Mouse (Mus musculus): Measurements from ENCODE around the gene Gm42417.

Gm42417 gene

DNA sequence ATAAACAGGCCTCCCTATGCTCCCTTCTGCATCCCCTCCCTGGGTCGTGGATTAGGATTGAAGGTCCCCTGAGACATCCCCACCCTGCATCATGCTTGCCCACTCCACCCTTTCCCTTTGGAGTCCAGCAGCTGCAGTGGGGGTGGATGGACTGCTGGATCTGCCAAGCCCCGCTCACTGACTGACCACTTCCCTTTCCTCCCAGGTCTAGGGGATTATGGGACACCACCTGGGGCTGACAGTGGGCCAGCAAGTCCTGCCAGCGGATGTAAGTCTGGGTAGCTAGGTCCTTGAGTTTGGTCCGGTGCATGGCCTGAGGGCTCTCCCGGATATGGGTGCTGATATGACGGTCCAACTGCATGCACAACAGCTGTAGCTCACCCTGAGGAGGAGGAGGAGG lies 24.9 kb upstream of the Gm42417 start:
- DNase-seq (ENCODE audit: low spot score in 2 of 2), result no peak

DNA sequence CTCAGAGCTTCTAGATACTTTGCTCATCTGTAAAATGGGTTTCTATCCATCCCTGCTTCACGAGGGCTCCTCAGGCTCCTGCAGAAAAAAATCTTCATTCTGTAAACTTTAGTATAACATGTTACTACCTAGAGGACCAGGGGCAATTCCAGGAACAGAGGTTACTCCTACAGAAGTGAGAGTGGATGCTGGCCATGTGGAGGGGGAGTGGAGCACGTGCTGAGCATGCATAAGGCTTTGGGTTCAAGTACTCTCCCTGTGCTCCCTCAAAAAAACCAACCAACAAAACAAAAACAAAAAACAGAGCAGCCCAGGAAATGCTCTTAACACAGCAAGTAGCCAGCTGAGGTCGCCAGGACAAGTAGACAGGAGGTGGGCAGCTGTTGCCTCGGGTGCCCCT lies 24.4 kb upstream of the Gm42417 start:
- DNase-seq (ENCODE audit: low spot score in 2 of 2), result no peak

DNA sequence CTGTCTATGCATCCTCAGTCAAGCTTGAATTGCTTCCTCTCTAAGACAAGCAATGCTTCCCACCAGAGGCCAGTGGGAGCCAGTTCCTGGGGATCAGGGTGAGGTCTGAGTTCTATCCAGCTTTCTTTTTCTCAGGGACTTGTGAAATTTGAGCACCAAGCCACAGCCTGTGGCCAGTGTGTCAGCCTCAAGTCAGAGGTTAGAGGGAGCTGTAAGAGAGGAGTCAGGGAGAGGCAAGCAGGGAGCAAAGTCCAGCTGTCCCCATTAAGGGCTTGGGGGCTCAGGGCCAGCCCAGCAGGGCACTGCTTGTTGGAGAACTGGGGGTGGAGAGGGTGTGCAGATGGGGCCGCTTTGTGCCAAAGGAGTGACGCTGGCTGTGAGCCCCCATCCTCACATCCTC lies 24.0 kb upstream of the Gm42417 start:
- no peak for DNase-seq (ENCODE audit: low spot score in 2 of 2)

DNA sequence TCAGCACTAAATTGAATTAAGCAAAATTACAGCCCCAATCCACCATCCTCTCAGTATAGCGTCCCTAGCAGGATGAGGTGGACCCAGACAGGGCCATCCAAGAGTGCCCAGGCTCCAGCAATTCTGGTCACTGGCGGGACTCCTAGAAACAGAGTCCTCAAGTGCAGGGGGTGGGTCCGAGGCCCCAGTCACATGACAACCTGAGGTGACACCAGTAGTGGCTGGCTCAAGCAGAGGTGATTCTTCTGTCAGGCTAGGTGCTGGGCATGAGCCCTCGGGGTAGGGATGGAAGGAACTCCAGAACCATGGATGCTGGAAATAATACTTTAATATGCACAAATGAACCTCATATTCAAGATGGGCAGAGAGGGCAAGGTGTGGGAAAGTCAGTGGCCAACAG lies 23.2 kb upstream of the Gm42417 start:
- no peak for DNase-seq (ENCODE audit: low spot score in 2 of 2)

DNA sequence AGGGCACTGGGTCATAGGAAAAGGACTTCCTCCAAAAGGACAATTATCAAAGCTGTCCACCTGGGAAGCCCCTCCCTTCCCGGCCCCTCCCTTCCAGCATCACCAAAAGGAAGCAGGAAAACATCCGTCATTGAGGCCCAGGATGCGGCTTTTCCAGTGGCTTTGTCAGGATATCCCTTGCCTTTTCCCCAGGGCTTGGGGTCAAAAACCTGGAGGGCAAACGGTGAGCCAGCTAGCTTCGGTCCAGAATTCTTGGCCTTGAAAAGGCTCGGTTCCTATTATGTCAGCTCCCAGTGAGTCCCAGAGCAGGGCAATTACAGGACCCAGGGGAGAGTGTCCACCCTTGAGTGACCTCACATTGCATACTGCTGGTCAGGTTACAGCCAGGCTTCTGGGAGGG lies 21.7 kb upstream of the Gm42417 start:
- no peak for DNase-seq (ENCODE audit: low spot score in 2 of 2)

DNA sequence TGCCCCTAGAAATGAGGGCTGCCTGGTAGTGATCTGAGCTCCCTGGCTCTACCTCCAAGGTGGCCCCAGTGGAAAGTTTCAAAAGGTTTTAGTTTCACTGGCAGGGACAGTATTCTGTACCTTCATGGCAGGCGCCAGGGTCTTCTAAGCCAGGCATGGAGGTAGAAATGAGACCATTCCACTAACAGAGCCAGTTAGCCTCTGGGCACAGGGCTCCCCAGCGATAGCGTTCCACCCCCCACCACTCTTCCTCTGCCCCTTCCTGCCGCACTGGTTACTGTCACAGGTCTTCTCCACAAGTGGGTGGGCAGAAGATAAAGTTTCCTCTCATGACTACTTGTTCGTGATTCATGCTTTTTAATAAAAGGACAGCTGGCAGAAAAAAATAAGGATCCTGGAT lies 20.7 kb upstream of the Gm42417 start:
- no peak for DNase-seq (ENCODE audit: low spot score in 2 of 2)

DNA sequence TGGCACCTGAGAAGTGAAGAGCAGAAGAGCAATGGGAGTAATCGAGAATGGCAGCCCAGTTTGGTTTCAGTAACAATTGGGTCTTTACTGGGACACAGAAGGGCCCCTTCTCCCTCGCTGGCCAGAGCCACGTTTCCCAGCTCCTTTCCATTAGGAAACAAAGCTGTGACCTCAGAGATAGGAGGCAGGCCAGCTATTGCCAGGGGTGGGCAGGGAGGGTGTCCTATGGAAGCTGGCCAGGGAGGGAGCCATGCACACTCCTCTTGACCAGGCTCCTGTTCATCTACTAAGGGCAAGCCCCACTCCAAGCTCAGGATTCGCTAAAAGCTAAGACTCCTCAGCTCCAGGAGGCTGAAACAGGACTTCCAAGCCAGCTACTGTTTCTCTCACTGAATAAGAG lies 20.0 kb upstream of the Gm42417 start:
- no peak for DNase-seq (ENCODE audit: low spot score in 2 of 2)

DNA sequence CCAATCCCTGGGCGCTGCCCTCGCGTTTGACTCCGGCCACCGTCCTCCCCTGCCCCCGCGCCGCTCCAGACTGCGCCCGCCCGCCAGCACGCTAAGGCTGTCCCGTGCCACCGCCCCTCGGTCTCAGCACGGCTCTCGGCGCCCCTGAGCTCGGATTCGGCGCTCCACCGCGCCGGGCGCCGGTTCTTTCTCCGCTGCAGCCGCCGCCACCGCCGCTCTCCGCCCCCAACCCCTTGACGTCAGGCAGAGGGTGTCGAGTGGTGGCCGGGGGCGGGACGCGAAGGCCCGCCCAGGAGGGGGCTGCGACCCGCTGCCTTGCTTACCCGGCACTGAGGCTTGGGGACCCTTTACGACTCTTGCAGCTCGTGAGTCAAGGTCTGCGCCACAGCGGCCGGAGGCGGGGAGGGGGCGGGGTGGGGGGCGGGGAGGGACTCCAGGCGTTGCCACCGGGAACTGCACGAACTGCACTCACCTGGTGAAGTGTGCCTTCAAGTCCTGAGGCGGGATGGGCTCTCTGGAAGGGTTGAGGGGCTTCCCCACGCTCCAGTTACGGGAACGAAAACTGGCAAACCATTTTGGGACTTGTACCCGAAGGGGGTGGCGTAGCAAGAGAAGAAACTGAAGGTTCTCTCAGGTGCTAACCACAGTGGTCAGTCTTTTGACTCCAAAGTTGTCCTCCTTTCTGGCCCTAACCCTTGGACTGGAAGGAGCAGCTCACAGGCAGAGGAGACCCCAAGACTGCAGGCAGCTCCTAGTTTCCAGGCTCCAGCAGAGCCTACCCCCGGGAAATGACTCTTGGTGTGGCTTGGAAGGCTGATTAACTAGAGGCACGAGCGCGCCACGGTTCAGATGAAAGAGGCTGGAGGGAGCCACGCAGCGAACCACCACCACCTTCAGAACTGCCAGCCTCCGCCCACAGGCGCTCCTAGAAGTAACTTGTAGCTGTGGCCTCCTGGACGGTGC lies 19.1 kb upstream of the Gm42417 start, which contains the start of gene Sema4c:
TSS of gene Sema4c (minus strand) at position 319 of the 963 bp plus-strand sequence.
- peak; percentile 45 to 73 for DNase-seq (ENCODE audit: low spot score in 2 of 2)

DNA sequence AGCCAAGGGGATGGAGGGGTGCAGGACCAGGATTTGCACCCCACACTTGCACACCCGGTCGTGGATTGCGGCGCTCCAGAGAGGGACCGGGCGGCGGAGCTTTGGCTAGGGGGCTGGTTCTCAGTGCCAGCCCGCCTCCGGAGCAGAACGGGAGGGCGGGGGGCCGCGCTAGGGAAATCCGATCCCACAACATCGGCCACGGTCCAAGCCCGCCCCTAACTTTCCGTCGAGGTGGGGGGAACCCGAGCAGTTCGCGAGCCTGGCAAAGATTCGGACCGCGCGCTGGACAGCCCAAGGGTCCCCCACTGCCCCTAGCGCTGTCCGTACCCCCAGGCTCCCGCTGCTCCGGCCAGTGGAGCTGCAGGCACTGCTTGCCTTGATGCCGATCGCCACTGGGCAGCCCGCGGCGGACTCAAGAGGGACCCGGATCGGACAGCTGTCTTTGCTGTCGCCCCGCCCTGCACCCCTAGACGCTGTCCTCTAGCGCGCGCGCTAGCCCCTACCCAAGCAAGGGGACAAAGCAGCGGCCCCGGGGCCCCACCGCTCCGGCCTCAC lies 18.3 kb upstream of the Gm42417 start:
- peak; percentile 59 to 82 for DNase-seq (ENCODE audit: low spot score in 2 of 2)

DNA sequence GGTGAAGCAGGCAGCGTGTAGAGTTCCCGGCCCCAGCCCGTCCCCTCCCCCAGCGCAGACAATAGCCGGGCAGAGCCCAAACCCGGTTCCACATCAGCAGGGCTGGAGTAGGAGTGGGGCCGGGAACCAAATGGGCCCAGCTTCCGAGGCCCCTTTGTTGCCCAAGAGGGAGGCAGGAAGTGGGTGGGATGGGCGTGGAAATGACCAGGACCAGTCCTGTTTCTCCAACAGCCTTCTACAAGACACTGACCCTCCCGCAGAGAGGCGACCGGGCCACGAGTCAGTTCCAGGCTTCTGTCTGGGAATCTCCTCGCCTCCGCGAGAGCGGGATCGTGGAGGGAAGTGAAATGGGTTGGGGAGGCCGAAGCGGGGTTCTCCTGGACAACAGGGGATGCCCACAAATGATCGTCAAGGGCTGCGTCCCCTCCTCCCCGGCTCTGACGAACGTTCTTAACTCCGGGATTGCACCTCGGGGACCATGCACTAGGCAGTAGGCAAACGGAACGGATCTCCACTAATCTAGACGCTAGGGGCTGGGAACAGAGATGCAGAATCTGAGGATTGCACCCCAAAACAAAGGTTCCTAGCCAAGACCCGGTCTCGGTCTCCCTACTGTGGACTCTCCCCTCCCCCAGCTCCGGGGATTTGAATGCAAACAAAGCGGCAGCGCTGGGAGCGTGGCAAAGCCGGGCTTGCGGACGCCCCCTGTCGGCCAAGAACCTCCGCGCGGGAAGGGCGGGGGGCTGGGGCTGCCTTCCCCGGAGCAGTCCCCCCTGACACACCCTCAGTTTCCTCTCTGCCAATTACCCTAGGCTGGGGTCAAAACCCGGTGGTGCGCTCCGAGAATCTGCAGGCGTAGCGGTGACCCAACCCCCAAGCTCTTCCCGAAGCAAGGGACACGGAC lies 17.6 kb upstream of the Gm42417 start:
- peak; percentile 99 for DNase-seq (ENCODE audit: low spot score in 2 of 2)

DNA sequence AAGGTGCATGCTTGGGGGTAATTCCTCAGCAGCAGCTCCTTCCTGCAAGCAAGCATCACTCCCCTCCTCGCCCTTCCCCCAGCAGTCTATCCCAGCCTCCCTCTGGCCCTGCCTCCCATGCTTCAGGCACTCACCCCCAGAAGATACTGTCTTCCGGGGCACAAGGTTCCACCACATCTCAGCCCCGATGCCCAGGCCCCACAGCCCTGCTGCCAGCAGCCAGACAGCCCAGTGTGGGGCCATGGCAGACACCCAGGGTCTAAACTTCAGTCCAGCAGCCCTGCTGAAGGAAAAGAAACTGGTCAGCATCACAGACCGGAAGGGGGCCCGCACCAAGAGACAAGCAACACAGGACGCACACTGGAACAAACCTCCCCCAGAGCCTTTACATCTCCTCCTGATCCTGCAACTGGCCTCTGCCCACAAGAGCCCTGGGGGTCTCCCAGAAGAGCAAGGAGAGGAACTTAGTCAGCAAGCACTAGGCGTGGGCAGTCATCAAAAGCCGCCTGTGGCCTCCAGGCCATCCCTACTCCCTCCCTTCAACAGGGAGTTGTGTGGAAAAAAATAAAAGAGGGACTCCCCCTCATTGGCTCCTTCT lies 16.7 kb upstream of the Gm42417 start:
- peak in 1 of 2 experiments; percentile 70 for DNase-seq (ENCODE audit: low spot score in 2 of 2)

DNA sequence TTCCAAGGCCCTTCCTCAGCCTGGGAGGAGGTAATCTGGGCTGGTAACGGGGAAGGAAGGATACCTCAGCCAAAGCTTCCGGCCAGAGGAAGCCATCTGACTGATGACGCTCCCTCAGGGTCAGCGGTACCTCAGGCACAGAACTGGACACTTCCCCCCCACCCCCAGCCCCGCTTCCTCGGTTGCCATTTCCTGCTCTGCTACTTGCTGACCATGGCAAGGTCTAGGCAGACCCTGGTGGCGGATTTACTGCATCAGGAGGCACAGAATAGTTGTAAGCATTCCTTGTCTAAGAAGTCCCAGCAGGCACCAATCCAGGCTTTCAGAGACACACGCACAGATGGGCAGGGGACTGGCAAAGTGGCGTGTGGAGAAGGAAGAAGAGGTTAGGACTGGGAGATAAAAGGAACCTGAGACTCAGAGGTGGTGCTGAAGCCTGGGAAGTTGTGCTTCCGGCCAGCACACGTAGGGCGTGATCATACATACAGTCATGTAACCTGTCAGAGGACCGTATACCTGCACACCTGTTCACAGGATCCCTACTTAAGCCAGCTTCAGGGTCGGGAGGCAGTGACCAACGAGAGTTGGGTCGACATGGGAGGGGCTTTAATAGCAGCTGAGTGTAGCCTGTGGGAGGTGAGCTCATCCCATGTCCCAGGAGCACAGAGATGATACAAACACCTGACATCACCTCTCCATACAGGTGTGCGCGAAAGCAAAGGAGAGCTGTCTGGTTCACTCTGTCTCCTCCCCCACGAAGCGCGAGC lies 15.6 kb upstream of the Gm42417 start:
- DNase-seq (ENCODE audit: low spot score in 2 of 2), result no peak

DNA sequence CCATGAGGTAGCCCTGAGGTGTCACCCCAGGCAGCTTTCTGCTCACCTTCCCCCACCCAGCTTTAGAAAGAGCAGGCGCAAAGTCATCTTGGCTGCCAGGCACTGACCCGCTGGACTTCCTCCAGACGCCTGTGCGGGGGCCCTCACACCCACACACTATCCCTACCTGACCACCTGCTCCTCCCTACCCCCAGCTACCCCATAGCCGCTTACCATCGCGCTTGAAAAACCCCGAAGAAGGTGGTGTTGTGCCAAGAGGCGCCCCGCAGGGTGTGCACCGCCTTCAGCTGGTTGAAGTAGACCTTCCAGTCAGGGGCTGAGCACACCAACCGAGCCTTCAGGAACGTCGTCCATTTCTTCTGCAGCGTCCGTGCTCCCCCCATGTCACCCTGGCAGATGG lies 13.3 kb upstream of the Gm42417 start:
- DNase-seq (ENCODE audit: low spot score in 2 of 2), result no peak

DNA sequence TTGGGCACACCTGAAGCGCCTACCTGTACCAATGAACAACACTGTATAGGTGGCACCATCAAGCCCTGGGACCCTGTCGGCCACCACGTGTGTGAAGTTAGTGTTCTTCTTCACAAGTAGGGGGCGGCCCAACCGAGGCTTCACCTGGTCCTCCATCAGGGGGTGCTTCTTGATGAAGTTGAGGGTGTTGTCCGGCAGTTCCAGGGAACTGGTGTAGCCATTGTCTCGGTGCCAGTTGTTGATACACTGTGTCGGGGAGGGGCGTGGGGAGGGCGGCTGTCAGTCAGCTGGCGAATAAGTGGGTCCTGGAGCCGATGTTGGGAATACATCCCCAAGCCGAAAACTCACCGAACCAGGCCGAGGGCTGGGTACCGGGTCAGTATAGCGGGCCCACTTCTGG lies 12.7 kb upstream of the Gm42417 start:
- no peak for DNase-seq (ENCODE audit: low spot score in 2 of 2)

DNA sequence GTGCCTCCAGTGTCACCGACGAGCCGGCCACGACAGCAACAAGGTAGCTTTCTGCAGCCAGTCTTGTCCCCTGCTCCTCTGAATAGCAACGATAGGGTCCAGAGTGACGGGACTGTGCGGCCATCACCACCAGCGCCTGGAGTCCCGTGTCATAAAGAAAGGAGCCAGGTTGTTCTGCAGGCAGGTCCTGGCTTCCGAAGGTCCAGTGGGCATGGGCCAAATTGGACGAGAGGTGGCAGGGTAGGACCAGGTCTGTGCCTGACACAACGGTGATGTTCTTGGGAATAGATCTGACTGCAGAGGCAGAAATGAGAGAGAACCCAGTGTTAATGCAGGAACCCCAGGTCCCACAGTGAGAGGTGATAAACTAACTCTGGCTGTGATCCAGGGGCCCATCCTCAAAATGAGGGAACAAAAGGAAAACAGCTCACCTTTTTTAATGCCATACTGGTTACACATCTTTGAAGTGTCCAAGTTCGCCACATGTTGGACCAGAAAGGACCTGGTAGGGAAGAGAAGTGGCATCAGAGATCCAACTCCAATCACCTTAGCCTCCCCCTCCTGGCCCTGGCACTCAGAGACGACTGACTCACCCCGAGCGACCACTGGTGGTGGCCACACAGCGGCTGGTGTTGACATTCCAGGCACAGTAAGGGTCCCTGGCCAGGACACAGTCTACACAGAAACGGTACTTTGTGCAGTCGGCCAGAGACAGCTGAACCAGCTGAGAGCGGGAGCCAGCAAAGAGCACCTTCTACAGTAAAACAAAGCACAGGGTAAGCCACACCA lies 11.0 kb upstream of the Gm42417 start:
- DNase-seq (ENCODE audit: low spot score in 2 of 2), result no peak

DNA sequence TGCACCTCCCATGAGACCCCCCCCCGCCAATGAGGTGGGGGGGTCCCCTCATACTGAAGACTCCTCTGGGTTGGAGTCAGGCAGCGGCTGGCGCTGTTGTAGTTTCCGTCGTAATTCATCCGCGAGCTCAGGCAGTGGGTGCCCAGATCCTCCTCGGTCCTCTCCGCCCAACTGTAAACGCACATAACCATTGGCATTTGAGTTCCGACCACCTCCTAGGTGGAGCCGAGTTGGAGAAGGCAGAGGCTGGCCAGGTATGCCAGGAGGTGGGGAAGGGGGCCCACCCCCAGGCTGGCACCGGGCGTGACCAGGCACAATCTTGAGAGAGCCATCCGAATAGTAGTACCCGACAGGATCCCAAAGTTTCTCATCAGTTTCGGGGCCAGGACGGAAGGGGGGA lies 10.3 kb upstream of the Gm42417 start:
- DNase-seq (ENCODE audit: low spot score in 2 of 2), result no peak

DNA sequence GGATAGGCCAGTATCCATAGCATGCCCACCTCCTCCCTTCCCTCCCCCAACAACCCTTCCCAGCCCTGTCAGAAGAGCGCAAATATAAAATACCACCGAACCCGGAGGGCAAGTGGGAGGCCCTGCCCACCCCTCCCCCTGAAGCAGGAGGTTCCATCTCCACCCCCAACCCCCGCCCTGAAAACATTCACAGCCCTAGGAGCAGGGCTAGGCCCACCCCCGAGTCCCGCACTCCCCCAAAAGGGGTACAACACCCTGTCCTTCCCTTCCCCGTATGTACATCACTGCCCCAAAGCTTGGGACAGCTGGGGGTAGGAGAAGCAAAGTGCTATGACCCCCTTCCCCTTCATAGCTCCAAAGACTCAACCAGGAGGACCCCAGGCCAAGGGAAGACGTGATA lies 9.5 kb upstream of the Gm42417 start:
- no peak for DNase-seq (ENCODE audit: low spot score in 2 of 2)

DNA sequence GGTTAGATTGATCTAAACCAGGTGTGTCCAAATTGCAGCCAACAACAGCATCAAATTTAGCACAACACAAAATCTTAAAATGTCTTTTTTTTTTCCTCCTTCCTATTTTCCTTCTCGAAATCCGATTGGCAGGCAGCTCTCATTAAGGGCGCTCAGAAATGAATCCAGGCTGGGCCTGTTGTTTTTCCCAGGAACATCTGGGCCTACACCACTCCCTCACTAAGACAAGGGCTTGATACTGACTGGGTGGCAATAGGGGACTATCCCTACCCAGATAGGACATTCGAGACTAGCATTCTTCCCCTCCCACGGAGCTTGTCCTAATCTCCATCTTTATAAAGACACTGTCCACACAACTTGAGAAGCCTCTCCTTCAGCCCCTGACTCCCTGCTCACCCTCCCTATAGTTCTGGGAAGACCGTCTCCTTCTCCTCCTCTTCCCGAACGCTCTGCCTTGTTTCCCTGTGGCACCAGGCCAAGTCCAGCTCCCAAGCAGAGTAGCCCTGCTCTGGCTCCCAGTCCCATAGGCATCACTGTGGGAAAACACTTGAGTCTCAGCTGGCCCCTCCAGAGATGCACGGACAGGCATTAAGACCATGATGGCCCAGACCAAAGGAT lies 8.9 kb upstream of the Gm42417 start:
- no peak for DNase-seq (ENCODE audit: low spot score in 2 of 2)

DNA sequence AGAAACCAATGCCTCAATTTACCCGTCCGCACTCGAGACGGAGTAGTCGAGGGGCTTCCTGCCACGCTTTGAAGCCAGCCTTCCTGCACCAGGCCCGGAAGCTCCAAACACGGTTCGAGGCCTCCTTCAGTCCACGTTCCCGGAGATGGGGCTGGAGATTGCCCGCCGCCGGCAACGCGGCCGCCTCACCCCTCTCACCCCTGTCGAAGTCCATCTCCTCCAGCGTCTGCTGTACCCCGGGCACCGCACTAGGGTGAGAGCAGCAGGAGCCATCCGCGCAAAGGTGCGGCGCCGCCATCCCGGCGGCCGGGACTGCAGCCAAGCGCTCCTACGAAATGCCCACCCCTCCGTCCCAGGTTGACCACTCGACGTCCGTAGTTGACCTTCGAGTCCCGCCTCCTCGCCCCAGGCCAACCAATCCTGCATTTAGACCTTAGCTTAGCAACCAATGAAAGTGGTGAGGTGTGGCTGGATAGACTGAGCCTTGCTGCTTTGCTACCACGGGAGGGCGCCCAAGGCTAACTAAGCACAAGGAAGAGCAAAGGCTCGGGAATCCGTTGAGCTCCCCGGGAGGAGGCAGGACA lies 7.8 kb upstream of the Gm42417 start, which contains the start of gene Ankrd39:
TSS of gene Ankrd39 (minus strand) at position 558 of the 584 bp plus-strand sequence.
- peak; percentile 96 to 97 for DNase-seq (ENCODE audit: low spot score in 2 of 2)

Measured in cerebellum, postnatal 4 days (tissue).